Mouse (Mus musculus): Measurements from ENCODE around the gene Foxn1.

DNA sequence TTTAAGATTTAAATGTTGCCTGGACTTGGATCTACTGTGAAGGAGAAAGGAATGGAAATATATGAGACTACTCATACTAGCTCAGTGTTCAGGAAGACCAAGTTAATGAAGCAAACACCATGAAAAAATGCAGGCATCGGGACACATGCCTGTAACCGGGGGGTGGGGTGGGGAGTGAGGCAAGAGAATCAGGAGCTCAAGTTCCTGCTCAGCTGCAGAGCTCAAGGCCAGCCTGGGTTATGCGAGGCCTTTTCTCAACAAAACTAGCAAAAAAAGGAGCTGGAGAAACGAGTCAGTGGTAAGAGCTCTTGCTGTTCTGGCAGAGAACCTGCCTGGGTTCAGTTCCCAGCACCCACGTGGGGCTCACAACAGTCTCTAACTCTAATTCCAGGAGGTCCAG lies 52.4 kb downstream of the Foxn1 start:
- no peak for TF ChIP-seq CTCF (IDR thresholded peaks at IDR 0.05; ENCODE audit: low read depth)
- TF ChIP-seq EP300 (IDR thresholded peaks at IDR 0.05; ENCODE audit: low read depth): no peak
